Mouse (Mus musculus): ENCODE data around the gene Pfas. TPM values are rescaled to one million over a fixed set of nuclear protein-coding genes. Genes with fewer than 3 reads are reported as not detected.
A peak's percentile ranks its signal among the peaks of the same experiment; 100 is the strongest.
"Not testable (repeated sequence)": the region's sequence is repeated elsewhere in the genome, so short reads cannot be mapped to it uniquely, and the experiment has no call there.

Pfas gene
- total RNA-seq, 2 experiments from 2014 or later = 31.3 to 34.9 TPM

- no peak for ATAC-seq (replicated peaks; ENCODE audit: poor library complexity)
These were observed 65.5 kb downstream of the Pfas start for GRCm38 (mm10) chr11:68942731-68943130.

- ATAC-seq (replicated peaks; ENCODE audit: poor library complexity) = no peak
These were observed 67.7 kb downstream of the Pfas start for GRCm38 (mm10) chr11:68940516-68940915.

- peak; percentile 100 for ATAC-seq (replicated peaks; ENCODE audit: poor library complexity)
These were observed 68.6 kb downstream of the Pfas start for GRCm38 (mm10) chr11:68939451-68940304.

- not testable (repeated sequence) for ATAC-seq (replicated peaks; ENCODE audit: poor library complexity)
These were observed 71.3 kb downstream of the Pfas start for GRCm38 (mm10) chr11:68936951-68937350.

Other genes starting within 250 kb of the Pfas start
- 26.2 and 28.0 TPM in 2 replicates for gene Ndel1, start 136.6 kb downstream of the Pfas start, total RNA-seq (2015)
- gene Ndel1, start 136.6 kb downstream of the Pfas start, total RNA-seq (2017) = 35.9 and 40.5 TPM in 2 replicates
- gene Rnf222, start 119.9 kb downstream of the Pfas start, total RNA-seq (2015) = not detected in 2 replicates
- not detected in 2 replicates for gene Rnf222, start 119.9 kb downstream of the Pfas start, total RNA-seq (2017)
- gene Rpl26, start 106.9 kb downstream of the Pfas start, total RNA-seq (2015) = 3,945 and 4,034 TPM in 2 replicates
- gene Rpl26, start 106.9 kb downstream of the Pfas start, total RNA-seq (2017) = 6,407 and 6,432 TPM in 2 replicates
- not detected in 2 replicates for gene Odf4, start 81.4 kb downstream of the Pfas start, total RNA-seq (2015)
- not detected in 2 replicates for gene Odf4, start 81.4 kb downstream of the Pfas start, total RNA-seq (2017)
- not detected in 2 replicates for gene Arhgef15, start 51.0 kb downstream of the Pfas start, total RNA-seq (2015)
- gene Arhgef15, start 51.0 kb downstream of the Pfas start, total RNA-seq (2017) = 0.04 and 0.98 TPM in 2 replicates
- gene Slc25a35, start 40.3 kb downstream of the Pfas start, total RNA-seq (2015) = 2.2 and 2.8 TPM in 2 replicates
- 0.30 and 0.75 TPM in 2 replicates for gene Slc25a35, start 40.3 kb downstream of the Pfas start, total RNA-seq (2017)
- gene Rangrf, start 33.3 kb downstream of the Pfas start, total RNA-seq (2015) = 91.0 and 123 TPM in 2 replicates
- gene Rangrf, start 33.3 kb downstream of the Pfas start, total RNA-seq (2017) = 46.3 and 54.1 TPM in 2 replicates
- 27.8 and 33.7 TPM in 2 replicates for gene Ctc1, start 7.5 kb upstream of the Pfas start, total RNA-seq (2015)
- 21.2 and 27.2 TPM in 2 replicates for gene Ctc1, start 7.5 kb upstream of the Pfas start, total RNA-seq (2017)
- gene Aurkb, start 37.2 kb upstream of the Pfas start, total RNA-seq (2015) = 100 and 103 TPM in 2 replicates
- gene Aurkb, start 37.2 kb upstream of the Pfas start, total RNA-seq (2017) = 103 and 128 TPM in 2 replicates
- gene Borcs6, start 51.3 kb upstream of the Pfas start, total RNA-seq (2015) = 6.2 and 7.6 TPM in 2 replicates
- gene Borcs6, start 51.3 kb upstream of the Pfas start, total RNA-seq (2017) = 6.6 and 6.7 TPM in 2 replicates
- 18.6 and 23.4 TPM in 2 replicates for gene Tmem107, start 62.3 kb upstream of the Pfas start, total RNA-seq (2015)
- gene Tmem107, start 62.3 kb upstream of the Pfas start, total RNA-seq (2017) = 23.9 and 40.6 TPM in 2 replicates
- 36.6 and 41.2 TPM in 2 replicates for gene Vamp2, start 80.0 kb upstream of the Pfas start, total RNA-seq (2015)
- 8.2 and 12.8 TPM in 2 replicates for gene Vamp2, start 80.0 kb upstream of the Pfas start, total RNA-seq (2017)
- gene Per1, start 86.8 kb upstream of the Pfas start, total RNA-seq (2015) = 8.3 and 8.8 TPM in 2 replicates
- gene Per1, start 86.8 kb upstream of the Pfas start, total RNA-seq (2017) = 4.0 and 4.8 TPM in 2 replicates
- gene Hes7, start 111.9 kb upstream of the Pfas start, total RNA-seq (2015) = not detected in 2 replicates
- gene Hes7, start 111.9 kb upstream of the Pfas start, total RNA-seq (2017) = not detected in 2 replicates
- gene 9130213A22Rik, start 114.1 kb upstream of the Pfas start, total RNA-seq (2015) = not detected in 2 replicates
- gene 9130213A22Rik, start 114.1 kb upstream of the Pfas start, total RNA-seq (2017) = not detected in 2 replicates
- gene Aloxe3, start 117.4 kb upstream of the Pfas start, total RNA-seq (2015) = not detected in 2 replicates
- gene Aloxe3, start 117.4 kb upstream of the Pfas start, total RNA-seq (2017) = not detected in 2 replicates
- gene Alox12b, start 148.5 kb upstream of the Pfas start, total RNA-seq (2015) = not detected in 2 replicates
- gene Alox12b, start 148.5 kb upstream of the Pfas start, total RNA-seq (2017) = not detected in 2 replicates
- 0.07 TPM in 1 of 2 replicates, not detected in the other for gene Alox8, start 189.4 kb upstream of the Pfas start, total RNA-seq (2015)
- gene Alox8, start 189.4 kb upstream of the Pfas start, total RNA-seq (2017) = 0.44 TPM in 1 of 2 replicates, not detected in the other
- 0.10 TPM in 1 of 2 replicates, not detected in the other for gene Gucy2e, start 228.6 kb upstream of the Pfas start, total RNA-seq (2015)
- gene Gucy2e, start 228.6 kb upstream of the Pfas start, total RNA-seq (2017) = 0.03 TPM in 1 of 2 replicates, not detected in the other